Mouse (Mus musculus) spleen, adult 18-20 months (tissue): ENCODE data around the gene Rpl41.

Experiments used
- DNase-seq, 2 experiments: peaks; one replicate each; pipeline ENCODE4 v3.0.0; 2022; ENCODE audit warnings: mixed read lengths in 2 of 2

Rpl41 gene

DNA sequence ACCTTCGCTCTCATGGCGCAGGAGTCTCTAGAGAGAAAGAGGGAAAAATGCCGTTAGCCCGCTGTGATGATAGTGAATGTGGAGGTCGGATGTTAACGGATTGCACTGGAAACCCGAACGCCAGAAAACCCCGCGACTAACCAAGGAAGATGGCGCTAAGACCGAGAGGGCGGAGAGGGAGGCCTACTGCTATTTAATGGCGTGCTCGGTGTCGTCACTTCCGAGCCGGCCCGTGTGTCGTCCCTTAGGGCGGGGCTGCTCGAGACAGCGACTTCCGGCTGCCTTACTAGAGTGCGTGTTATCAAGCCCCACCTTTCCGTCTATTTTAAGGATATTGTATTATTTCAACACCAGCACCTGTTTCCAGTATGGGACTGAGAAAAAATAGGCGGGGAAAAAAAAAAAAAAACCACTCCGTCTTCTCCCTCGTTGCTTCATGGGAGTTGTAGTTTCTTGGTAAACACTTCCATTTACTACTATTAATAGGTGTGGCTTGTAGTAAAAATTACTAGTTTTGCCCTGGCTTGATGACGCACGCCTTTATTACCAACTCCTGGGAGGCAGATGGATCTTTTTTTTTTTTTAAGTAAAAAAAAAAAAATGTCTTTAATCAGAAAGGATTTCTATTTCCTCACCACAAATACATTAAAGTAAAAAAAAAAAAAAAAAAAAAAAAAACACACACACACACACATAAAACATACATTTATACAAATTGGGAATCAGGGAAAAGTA, at the start of gene Rpl41:
Gene Rpl41 (minus strand): TSS at position 359 of the 735 bp plus-strand sequence.
- DNase-seq = peak; percentile 86 to 89

DNA sequence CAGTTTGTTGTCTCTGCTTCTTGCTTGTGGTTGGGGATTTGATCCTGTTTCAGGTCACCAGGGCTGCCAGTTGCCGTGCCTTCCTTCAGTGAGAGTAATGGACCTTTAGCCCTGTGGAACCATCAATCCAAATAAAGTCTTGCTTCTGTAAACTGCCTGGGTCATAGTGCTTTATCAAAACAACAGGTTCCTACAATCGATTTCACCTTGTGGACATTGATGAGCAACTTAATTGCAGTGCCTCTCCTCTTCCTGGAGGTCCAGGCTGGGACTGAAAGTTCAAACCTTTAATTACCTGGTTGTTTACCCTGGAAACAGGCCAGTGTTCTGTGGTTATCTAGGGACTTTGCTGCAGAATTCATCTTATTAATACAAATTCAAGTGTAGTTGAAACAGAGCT, 49.4 kb upstream of the Rpl41 start:
- DNase-seq = no peak

DNA sequence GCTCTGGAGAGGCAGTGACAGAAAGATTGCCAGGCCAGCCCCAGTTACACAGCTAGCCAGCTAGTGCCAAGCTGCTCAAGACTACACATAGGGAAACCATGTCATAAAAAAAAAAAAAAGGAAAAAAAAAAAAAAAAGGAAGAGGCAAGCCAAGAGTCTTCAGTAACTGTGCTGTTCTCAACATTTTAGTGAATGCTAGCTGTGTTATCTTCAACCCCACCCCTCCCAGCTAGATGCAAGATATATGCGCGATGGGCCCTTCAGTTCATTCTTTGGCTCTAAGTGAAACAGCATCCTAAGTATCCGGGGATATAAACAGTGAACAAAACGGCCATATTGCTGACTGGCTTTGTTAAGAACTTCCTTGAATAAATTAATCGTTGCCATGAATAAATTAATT, 43.7 kb upstream of the Rpl41 start:
- DNase-seq = no peak

DNA sequence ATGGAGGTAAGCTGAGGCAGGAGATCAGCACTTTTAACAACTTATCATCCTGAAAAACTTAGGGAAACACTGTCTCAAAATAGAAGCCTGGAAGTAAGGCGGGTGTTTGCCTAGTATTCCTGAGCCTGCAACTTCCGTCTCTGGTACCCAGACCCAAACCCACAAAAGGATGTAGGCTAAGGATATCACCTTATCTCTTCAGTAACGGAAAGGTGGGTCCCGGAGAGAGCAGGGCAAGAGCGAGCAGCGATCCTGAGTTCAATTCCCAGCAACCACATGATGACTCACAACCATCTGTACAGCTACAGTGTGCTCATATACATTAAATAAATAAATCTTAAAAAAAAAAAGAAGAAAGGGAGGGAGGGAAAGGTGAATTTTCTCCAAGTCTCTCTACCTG, 42.3 kb upstream of the Rpl41 start:
- no peak for DNase-seq

DNA sequence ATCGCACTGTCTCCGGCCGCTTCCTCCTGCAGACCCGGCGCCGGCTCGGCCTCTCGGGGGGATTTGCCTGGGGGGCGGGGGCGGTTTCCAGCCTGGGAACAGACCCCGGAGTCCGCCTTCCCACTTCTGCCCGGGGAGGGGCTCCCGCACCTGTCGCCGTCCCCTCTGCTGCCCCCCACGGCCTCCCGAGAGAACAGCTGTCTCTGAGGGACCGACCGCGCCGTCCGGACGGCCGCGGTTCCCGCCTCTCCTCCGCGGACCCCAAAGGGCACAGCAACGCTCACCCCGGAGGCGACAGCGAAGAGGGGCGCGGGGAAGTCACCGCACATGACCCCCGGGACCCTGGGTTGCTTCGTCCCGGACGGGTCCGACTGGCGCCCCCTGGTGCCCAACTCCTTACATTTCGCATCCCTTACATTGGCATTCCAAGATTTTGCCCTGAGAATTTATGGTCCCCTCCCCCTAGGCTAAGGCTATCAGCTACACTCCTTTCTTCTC, 41.1 kb upstream of the Rpl41 start:
- DNase-seq = peak; percentile 22 to 73

DNA sequence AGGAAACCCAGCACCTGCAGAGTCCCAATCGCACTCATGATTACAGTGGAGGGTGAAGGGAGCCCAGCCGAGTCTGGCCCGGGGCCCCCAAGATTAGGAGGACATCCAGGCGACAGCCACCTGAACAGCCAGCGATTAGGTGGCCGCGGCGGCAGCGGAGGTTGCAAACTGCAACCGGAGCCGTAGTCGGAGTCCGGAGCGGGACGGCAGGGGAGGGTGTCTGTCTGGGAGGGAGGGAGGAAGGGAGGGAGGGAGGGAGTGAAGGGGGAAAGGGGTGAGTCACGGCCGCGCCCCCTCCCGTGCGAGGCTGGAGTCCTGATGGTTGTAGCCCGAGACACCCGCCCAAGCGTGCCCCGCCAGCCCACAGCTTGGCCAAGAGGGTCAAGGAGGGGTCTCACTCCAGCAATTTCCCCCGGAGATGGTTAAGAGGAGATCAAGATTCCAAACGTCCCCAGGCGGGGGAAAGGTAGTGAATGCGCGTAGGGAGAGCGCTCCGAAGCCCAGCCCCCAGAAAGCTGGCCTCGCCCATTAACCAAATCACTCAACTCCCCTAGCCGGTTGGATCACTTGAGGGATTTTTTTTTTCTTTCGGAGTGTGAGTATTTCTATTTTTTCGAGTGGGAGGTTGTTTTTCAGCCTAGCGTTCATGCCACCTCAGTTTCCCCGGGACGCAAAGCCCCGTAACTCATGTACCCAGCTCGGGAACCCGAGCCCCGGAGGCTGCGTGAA, 40.5 kb upstream of the Rpl41 start, which contains the start of gene Erbb3:
Gene Erbb3 (minus strand): TSS at position 189 of the 729 bp plus-strand sequence.
- DNase-seq = peak; percentile 13 to 38

DNA sequence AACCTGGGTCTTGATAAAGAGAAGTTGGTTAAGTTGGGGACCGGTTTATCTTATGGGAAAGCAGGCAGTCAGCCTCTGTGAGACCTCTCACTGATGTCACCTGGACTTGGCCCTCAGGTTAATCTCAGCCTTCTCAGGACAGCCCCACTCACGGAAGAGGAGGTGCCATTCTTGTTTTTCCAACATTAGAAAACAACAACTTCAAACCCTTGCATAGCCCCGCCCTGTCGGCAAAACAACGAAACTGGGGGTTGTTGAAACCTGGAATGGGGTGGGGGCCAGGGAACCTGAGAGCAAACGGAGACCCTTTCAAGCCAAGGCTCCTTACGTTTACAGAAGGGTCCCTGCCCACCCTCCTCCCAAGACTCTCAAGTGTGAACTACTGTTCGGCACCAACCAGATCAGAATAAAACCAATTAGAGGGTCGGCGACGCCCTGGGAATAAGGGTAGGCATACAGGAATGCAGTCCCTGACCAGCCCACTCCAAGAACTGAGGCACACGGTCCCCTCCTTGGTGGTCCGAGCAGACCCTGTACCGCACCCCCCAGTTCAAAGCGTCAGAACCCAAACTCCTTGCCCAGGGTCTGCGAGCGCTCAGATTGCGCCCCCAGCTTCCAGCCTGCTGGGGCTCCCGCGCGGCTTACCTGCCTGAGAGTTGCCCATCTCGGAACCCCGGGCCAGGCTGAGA, 39.8 kb upstream of the Rpl41 start:
- no peak for DNase-seq

DNA sequence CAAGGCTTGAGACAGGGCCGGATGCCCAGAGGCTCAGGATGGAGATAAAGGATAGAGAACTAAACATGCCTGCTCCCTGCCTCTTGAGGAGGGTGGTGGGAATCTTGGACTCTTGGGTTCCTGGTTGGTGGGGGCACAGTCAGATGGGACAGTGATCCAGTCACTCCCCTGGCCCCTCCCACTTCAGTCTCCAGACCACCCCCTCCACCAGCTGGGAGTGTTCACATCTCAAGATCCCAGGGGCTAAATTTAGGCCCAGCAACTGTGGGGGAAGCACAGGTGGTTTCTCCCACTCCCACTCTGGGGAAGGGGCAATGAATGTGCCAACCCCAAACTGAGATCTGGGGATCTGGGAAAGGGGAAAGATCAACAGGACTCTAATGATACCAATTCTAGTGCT, 39.0 kb upstream of the Rpl41 start:
- no peak for DNase-seq

DNA sequence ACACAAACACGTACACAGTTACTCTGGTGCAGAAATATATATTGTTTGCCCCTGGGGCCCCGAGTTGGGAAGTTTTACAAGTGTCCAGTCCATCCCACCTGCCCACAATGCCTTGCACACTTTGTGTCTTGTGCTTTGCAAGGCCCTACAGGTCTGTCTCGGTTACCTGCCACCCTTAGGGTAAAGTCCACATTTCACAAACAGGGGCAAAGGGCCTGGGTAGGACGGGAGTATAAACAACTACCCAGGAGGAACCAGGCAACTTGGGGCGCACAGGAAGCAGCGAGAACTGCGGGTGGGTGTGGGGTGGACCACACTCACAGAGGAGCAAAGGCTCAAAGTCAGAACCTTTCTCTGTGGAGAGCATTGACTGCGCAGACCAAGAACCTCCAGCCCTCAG, 38.6 kb upstream of the Rpl41 start:
- no peak for DNase-seq

DNA sequence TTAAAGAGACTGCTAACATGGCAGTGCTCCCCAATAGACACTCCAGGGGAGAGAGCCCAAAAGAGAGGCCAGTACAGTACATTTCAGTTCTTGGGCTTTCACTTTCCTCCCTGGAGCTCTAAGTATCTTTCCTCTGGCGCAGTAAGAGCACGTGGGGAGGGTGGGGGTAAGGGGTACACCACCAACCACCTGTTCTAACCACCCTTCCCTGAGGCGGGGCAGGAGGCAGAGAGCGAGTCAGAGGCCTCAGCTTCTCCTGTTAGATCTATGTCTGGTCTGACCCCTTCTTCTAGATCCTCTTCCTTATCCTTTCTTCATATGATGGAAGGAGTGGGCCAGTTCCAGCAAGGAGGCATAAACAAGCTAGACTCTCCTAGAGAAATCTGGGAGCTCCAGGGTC, 38.0 kb upstream of the Rpl41 start:
- no peak for DNase-seq

DNA sequence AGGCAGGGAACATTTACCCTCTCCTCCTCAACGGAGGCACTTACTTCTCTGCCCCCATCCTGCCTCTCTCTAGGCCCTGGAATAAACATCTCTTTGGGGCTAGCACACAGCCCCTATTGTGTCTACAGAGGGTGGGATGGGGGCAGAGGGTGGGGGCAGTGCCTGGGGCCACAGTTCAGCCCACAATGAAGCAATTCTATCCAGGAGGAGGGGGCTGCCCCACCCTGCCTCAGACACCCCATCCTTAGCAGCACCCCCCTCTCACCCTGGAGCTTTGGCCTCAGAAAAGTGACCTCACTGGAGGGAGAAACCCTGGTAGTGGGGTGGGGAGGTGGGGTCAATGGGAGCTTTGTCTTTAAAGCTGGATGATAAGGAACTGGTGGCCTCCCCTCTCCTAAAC, 37.4 kb upstream of the Rpl41 start:
- no peak for DNase-seq

DNA sequence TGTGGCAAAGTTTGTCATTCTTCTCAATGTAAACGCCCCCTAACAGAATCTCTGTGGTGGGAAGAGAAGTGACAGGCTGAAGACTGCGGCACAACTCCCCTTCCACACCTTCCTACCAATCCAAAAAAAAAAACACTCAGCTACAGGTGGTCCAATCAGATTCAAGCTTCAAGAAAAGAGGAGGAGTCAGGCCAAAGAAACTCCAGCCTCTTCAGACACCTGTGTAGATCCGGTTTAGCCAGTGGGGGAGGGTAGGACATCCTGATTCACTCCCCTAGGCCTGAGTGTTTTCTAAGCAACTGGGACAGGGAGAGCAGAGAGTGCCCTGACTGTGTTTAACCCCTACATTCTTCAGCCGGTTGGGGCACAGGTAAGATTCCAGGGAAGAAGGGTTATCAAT, 35.3 kb upstream of the Rpl41 start:
- DNase-seq = no peak

DNA sequence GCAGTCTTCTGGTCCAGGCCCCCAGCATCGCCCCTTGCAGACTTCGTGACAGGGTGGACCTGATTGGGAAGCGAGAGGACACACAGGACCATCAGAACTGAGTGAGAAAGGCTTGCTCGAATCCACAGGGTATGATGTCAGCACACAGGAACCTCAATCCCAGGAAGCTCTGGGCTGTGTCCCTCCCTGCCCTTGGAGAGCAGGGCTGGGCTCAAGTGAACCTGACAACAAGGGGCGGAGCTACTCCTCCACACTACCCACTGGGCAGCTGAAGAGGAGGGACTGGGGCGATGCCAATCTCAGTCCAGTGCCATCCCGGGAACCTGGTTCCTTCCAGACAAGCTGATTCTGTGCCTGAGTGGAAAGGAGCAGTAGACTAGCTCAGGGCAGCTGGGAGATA, 34.5 kb upstream of the Rpl41 start:
- DNase-seq = no peak

DNA sequence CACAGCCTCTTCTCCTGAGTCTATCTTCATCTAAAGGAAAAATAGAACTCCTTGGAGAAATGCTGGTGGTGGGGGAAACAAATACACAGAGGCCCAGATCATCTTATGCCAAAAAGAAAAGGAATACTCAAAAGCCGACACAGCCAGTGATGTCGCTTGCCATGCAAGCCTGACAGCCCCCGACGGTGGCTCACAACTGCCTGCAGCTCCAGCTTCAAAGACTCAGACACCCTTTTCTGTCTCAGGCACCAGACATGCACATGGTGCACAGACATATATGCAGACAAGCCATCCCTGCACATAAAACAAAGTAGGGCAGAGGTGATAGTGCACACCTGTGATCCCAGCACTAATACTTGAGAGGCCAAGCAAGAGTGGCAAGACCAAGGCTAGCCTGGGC, 30.6 kb upstream of the Rpl41 start:
- DNase-seq = no peak

DNA sequence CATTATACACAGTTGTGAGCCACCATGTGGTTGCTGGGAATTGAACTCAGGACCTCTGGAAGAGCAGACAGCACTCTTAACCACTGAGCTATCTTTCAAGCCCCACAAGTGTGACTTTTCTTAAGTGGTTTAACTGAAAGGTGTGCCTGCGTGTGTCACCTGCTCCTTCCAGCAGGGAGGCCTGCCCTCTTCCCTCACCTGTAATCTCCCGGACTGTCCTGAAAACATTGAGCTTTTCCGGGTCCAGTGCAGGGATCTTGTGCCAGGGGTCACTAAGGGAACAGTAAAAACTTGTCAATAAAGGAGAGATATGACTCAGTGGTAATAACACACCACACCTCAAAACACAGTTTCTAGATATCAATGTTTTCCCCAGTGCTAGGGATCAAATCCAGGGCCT, 30.2 kb upstream of the Rpl41 start:
- DNase-seq = no peak

DNA sequence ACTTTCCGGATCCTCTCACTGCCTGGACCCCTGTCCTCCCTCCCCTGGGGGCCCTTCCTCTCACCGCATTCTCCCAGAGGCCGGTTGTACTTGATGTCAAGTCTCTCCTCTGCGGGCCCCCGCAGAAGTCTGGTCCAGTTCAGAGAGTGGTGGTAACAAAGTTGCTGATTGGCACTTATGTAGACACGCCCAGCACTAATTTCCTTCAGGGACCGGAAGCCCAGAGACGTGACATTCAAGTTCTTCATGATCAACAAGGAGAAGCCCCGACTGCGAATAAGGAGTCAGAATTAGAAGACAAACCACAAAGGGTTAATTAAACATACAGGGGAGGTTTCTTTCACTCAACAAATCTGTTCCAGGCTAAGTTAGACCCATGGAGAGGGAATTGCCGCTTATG, 29.2 kb upstream of the Rpl41 start:
- DNase-seq = no peak

DNA sequence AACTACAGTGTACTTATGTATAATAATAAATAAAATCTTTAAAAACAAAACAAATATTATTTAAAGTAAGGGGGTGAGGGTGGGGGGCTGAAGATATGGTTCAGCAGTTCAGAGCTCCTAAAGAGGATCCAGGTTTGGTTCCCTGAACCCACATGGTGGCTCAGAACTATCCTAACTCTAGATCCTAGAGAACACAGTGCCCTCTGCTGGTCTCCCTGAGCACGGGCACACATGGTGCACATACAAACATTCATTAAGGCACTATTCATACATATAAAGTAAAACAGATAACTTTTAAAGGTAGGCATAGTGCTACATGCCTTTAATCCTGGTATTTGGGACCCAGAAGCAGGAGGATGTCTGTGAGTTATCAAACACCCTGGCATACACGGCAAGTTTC, 26.0 kb upstream of the Rpl41 start:
- DNase-seq = no peak

DNA sequence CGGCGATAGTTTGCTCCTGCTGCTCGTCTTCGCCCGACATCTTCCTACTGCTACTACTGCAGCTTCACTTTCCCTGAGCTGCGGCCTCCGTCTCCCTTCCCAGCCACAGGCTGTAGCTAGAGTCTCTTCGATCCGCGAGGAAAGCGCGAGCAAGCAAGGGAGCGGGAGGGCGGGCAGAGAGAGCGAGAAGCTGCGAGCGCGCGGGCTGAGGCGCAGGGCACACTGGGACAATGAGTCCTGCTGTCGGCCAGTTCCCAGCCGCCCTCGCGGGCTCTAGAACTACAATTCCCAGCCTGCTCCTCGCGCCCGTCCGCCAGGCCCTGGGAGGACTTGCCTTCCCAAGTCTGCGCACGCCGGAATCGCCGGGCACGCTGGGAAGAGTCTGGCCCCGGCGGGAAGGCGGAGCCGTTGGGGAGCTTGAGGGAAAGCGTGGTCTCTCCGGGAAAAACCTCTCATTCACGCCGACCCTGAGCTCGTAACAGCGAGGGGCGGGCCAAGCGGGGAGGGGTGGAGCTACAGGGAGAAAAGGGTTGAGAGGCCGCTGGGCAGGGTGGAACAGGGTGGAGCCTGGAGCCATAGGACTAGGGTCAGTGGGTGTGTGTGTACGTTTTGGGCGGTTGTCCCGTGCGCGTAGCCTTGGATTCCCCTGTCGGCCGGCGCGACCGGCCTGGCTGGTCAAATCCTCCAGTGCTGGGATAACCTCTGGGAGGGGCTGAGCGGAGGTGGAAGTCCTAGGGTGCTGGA, 16.9 kb upstream of the Rpl41 start, which contains the start of gene Pa2g4:
Gene Pa2g4 (minus strand): TSS at position 200 of the 744 bp plus-strand sequence.
- DNase-seq = peak; percentile 92 to 93

DNA sequence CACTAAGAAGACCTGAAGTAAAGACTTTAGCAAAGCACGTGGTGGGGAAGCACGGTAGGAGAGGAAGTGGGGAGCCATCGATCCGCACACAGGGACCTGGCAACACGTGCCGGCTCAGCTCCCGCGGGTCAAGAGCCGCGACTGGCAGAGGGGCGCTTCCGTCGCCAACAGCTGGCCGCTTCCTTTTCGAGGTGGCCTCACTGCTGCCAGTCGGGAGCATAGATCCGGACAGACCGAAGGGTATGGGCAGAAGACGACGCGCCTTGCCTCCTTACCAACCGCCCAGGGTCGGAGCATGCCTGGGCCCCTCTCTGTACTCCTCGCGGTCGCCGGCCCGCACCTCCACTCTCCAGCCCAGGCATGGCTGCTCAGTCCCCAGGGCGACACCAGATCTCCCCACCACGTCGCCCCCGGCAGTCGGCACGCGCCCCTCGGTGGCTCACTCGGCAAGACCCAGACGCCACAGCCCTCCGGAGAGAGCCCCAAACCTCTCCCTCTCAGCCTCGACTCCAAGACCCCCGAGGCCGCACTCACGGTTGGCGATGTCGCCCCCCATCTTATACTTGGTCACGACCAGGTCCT, 16.2 kb upstream of the Rpl41 start:
- DNase-seq = peak; percentile 39 to 48

DNA sequence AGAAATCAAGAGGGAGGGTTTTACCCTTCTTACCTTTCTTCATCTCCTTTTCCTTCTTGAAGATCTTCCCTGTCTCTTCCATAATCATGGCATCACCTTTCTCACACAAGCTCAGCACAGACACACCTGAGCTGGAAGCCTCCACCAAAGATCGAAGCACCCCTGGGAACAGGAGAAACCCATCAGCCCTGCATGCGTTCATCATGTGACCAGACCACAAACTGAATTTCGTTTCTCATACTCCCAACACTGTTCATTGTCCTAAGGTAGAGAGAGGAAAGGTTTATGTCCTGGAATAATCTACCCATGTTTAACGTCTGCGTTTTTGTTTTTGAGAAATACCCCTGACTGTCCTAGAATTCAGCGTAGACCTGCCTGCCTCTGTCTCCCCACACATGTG, 14.4 kb upstream of the Rpl41 start:
- DNase-seq = no peak

DNA sequence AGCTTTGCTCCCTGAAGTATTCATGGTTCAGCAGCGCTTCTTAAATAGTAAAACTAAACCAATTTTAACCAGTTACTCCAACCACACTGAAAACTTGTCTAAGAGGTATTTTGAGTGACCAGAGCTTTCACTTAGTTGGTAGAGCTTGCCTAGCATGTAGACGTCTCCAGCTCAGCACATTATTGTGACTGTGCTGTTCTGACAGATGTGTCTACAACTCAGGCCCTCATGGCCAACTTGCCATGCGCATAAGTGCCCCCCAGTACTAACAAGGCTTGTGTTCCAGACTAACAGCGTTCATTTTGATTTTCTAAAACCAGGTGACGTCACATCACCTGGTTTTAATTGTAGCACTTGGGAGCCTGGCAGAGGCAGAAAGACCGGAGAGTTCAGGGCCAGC, 7.9 kb upstream of the Rpl41 start:
- no peak for DNase-seq

DNA sequence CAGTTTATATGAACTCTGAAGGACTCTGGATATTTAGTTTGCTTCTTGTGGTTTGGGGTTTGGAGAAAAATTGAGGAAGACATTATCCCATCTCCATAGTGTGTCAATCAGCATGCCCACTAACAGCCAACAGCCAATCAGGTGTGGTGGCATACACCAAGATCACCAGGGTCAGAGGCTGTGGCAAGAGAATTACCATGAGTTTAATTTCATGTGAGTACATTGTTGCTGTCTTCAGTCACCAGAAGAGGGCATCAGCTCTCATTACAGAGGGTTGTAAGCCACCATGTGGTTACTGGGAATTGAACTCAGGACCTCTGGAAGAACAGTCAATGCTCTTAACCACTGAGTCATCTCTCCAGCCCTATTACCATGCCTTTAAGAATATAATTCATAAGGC, 7.2 kb upstream of the Rpl41 start:
- DNase-seq = no peak
